Mouse (Mus musculus) thymus, postnatal 36 days (tissue): ENCODE results near the gene Rab3ip.
A peak's percentile ranks its signal among the peaks of the same experiment; 100 is the strongest.

Source experiments
- DNase-seq, 2 experiments: peaks; one replicate each; pipeline ENCODE4 v3.0.0; 2022; ENCODE audit warnings: mixed read lengths in 2 of 2

Gene Rab3ip

GRCm38 (mm10) chr10:116957867-116958551 is 7.4 kb upstream of the Rab3ip start:
- DNase-seq = no peak

DNA sequence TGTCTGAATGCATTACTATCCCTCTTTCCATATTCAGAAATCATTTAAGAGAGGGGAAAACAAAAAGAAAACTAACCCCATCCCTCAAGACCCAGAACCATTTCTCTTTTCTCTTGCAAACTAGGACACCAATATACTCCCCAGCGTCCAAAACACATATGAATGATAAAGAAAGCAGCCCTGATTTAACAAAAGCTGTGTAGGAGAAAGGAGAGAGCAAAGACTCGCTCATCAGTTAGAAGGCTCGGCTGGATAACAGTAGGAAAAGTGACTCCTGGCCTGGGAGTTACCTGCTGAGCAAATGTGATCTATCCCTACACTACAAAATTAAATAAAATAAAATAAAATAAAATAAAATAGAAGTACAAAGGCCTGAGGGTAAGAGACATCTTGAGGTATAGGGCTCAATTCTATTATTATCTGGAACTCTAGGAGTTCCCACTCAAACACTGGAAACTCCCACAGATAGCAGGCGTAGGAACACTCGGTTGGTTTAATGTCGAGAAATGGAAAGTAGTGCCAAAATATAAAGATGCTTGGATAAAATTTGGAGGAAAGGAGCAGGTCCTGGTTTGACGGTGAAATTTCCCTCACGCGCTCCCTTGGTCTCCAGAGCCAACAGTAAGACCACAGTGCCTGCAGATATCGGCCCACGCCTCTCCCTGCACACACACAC is 6.1 kb upstream of the Rab3ip start:
- no peak for DNase-seq

- no peak for DNase-seq
Measured at GRCm38 (mm10) chr10:116955191-116955590, 4.6 kb upstream of the Rab3ip start.

- DNase-seq = no peak
Measured at GRCm38 (mm10) chr10:116950886-116951285, 317 bp upstream of the Rab3ip start.

- peak in 1 of 2 experiments; percentile 63 for DNase-seq
Measured at GRCm38 (mm10) chr10:116949111-116950008, 1.2 kb downstream of the Rab3ip start.

DNA sequence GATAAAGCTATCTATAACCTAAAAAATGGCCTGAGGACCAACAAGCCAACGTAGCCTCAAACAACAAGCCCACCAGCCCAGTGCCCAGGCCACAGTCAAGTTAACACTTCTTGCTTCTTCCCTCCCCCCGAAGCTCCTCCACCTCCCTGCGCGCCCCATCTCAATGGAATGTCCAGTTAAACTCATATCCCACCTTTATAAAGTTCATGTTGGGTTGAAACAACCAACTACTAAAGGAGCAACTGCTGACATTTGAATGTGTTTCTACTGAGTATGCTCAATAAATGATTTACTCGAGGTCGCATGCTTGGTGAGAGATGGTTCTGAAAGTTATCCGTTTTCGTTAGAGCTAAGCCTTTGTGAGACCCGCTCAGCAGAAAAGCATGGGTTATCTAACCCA is 2.2 kb downstream of the Rab3ip start:
- DNase-seq = no peak

GRCm38 (mm10) chr10:116944940-116945339 is 5.6 kb downstream of the Rab3ip start:
- DNase-seq = no peak

DNA sequence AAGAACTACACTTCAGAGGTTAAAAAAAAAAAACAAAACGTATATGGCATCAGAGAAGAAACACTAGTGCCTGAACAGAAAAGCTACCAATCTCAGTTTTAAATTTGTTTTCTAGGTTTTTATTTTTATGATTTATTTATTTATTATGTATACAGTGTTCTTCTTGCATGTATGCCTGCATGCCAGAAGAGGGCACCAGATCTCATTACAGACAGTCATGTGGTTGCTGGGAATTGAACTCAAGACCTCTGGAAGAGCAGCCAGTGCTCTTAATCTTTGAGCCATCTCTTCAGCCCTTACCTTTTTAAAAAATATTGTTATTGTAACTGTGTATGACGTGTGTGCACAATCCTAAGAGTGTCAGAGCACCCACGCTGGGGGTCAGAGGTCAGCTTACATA is 6.4 kb downstream of the Rab3ip start:
- DNase-seq = no peak

GRCm38 (mm10) chr10:116943025-116943424 is 7.5 kb downstream of the Rab3ip start:
- peak; percentile 40 to 43 for DNase-seq

- no peak for DNase-seq
Measured at GRCm38 (mm10) chr10:116935028-116935427, 15.5 kb downstream of the Rab3ip start.

DNA sequence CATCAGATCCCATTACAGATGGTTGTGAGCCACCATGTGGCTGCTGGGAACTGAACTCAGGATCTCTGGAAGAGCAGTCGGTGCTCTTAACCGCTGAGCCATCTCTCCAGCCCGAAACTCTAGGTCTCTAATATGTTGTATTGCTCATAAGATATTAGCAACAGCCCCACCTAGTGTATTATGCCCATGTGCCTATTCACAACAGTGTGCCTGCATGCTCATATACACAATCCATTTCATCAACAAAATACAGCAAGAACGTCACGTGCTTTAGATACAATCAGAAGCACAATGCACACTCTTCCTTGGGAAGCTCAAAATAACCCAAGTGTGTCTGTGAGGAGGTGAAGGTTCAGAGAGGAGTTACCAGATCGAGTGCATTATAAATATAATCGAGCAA is 16.8 kb downstream of the Rab3ip start:
- DNase-seq = no peak

- no peak for DNase-seq
Measured at GRCm38 (mm10) chr10:116932418-116932817, 18.2 kb downstream of the Rab3ip start.

- DNase-seq = no peak
Measured at GRCm38 (mm10) chr10:116931497-116932179, 18.9 kb downstream of the Rab3ip start.

GRCm38 (mm10) chr10:116930936-116931335 is 19.6 kb downstream of the Rab3ip start:
- peak; percentile 36 to 74 for DNase-seq

DNA sequence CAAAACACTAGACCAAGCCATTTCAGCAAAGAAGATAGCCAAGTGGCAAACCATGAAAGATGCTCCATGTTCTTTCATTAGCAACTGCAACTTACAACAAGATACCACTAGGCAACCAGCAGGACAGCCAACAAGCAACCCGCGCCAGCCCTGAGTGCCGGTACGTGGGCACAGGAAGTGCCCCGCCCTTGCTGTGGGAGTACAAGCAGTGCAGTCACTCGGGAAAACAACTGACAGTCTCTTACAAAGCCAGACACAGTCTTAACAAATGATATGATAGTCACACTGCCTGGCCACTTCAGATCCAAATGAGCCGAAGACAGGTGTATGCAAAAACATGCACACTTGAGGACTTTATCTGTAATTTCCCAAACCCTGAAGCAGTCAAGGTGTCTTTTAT is 20.1 kb downstream of the Rab3ip start:
- DNase-seq = peak; percentile 54 to 76

DNA sequence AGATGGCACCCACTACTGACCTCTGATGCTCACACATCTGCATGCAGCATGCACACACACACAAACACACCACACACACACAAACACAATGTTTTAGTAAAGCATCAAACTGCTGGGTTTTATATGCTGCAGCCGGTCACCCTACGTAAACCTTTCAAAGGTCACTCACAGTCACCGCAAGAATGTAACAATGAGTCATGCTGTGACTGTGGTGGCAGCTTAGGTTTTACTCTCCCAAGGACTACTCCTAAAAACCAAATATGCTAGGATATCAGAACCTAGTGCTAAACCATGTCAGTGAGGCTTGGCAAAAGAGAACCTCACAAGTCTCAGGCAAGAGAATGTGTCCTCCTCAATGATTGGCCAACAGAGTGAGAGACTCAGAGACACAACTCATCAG is 21.7 kb downstream of the Rab3ip start:
- no peak for DNase-seq

- no peak for DNase-seq
Measured at GRCm38 (mm10) chr10:116926428-116927113, 24.0 kb downstream of the Rab3ip start.

DNA sequence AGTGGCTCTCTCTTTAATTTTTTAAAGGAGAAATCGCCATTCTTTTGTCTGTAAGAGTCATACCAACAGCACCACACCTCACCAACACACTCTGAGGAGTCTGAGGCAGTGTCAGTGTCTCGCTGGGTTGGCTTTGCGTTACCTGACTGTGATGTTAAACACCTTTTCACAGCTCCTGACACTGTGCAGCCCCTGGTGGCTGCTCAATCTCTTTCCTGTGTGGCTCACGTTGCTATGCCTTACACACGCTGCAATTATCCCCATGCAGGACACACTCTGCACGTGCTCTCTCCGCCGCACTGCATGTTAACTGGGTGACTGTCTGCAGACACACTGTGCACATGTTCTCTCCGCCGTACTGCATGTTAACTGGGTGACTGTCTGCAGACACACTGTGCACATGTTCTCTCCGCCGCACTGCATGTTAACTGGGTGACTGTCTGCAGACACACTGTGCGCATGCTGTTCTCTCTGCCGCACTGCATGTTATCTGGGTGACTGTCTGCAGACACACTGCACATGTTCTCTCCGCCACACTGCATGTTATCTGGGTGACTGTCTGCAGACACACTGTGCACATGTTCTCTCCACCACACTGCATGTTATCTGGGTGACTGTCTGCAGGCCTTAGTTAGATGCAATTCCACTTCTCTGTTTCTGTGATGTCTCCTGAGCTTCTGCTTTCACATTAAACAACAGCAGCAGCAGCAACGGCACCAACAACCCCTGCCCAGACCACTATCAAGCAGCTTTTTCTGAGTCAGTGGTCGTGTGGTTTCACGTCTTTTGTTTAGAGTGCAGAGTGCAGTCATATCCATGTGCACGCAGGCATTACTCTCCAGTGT is 26.7 kb downstream of the Rab3ip start:
- DNase-seq = no peak

DNA sequence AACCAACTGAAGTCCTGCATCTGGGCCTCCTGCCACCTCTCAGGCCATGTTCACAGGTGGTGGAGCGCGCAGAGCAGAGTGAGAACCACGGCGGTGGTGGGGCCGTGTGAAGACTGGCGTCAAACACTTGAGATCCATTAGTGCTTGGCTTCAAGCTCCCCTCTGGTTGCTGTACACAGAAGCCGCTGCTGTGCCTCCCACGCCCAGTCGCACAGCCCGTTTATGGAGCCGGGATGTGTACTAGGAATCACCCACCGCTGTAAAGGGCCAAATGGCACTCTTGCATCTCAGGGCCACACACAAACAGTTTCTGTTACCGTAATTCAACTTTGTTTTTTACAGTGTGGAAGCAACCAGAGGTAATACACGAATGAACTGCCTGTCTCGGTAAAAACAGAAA is 28.4 kb downstream of the Rab3ip start:
- DNase-seq = no peak

- no peak for DNase-seq
Measured at GRCm38 (mm10) chr10:116921416-116921815, 29.2 kb downstream of the Rab3ip start.

GRCm38 (mm10) chr10:116920641-116921040 is 29.9 kb downstream of the Rab3ip start:
- DNase-seq = no peak
